Mouse (Mus musculus) C2C12 (cell line): ENCODE results near the gene Nuak2.

Experiments used
- CTCF ChIP-seq: IDR thresholded peaks from one replicate; pipeline ENCODE4 v1.5.1; 2011; ENCODE audit not compliant: control insufficient read depth, insufficient read depth, insufficient read length
- USF1 ChIP-seq: IDR thresholded peaks from one replicate; pipeline ENCODE4 v1.6.1; 2011; ENCODE audit warnings: low read depth, mild to moderate bottlenecking, control low read depth, moderate library complexity

DNA sequence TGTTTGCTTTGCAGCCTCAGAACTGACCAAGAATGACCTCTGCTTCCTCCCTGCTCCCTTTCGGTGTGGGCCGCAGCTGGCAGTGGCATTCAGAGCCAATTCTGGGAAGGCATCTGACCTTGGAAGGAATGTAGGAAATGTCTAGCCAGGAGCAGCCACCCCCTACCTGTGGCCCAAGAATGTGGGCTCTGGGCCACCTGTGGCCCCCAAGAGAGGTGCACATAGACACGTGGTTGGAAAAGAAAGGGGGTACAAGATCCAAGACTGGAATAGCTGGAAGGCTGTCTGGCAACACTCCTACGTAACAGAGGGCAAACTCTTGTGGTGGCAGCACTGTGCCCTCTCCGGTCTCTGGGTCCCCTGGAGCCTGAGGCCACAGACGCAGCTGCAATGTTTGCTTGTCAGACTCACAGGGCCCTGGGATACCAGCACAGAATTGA is 39.3 kb downstream of the Nuak2 start:
- no peak for TF ChIP-seq USF1
- no peak for TF ChIP-seq CTCF
